Mouse (Mus musculus) myocyte (in vitro differentiated cells): ENCODE measurements at regions not wholly inside any gene's neighbourhood (a gene's known extent, or its start where the extent isn't known, plus 50 kb on each side); places are given as distances from the start of the nearest gene placed in this dataset.

ENCODE experiments used
- H3K27me3 ChIP-seq: one replicate; pipeline ENCODE4 v1.6.1; 2011; ENCODE audit not compliant: control insufficient read depth, insufficient read depth, insufficient read length
- H3K36me3 ChIP-seq: one replicate; pipeline ENCODE4 v1.6.1; 2011; ENCODE audit not compliant: control insufficient read depth, insufficient read depth
- H3K4me2 ChIP-seq: one replicate; pipeline ENCODE4 v1.6.1; 2011; ENCODE audit warnings: low read depth, control low read depth
- H3K4me3 ChIP-seq: one replicate; pipeline ENCODE4 v1.5.1; 2011; ENCODE audit warnings: mild to moderate bottlenecking, control low read depth, moderate library complexity
- H3K79me2 ChIP-seq: one replicate; pipeline ENCODE4 v1.6.1; 2011; ENCODE audit not compliant: control insufficient read depth, insufficient read depth
- H3ac ChIP-seq: one replicate; pipeline ENCODE4 v1.6.1; 2011; ENCODE audit not compliant: control insufficient read depth, insufficient read length
- E2F4 ChIP-seq: IDR thresholded peaks from one replicate; pipeline ENCODE4 v1.6.1; 2011; ENCODE audit warnings: mild to moderate bottlenecking, control low read depth, moderate library complexity; ENCODE audit not compliant: insufficient read depth
- MAX ChIP-seq: IDR thresholded peaks from one replicate; pipeline ENCODE4 v1.6.1; 2011; ENCODE audit warnings: low read depth, mild to moderate bottlenecking, control low read depth
- MYOD1 ChIP-seq, 3 experiments: IDR thresholded peaks; one replicate each; pipeline ENCODE4 v1.6.1; 2011; ENCODE audit warnings: control low read depth in 2 of 3, low read depth in 2 of 3, mild to moderate bottlenecking in 2 of 3, moderate library complexity in 1 of 3; ENCODE audit not compliant: insufficient read length in 2 of 3, control insufficient read depth in 1 of 3
- MYOG ChIP-seq, 3 experiments: IDR thresholded peaks; one replicate each; pipeline ENCODE4 v1.6.1; 2011; ENCODE audit warnings: control low read depth in 2 of 3, low read depth in 2 of 3, mild to moderate bottlenecking in 2 of 3; ENCODE audit not compliant: insufficient read length in 2 of 3, control insufficient read depth in 1 of 3, insufficient read depth in 1 of 3
- POLR2A ChIP-seq: IDR thresholded peaks from one replicate; pipeline ENCODE4 v1.6.1; 2011; ENCODE audit warnings: low read depth, mild to moderate bottlenecking, control low read depth, moderate library complexity; ENCODE audit not compliant: insufficient read length
- POLR2AphosphoS2 ChIP-seq: IDR thresholded peaks from one replicate; pipeline ENCODE4 v1.6.1; 2011; ENCODE audit warnings: low read depth, control low read depth; ENCODE audit not compliant: insufficient read length
- REST ChIP-seq: IDR thresholded peaks from one replicate; pipeline ENCODE4 v1.6.1; 2011; ENCODE audit warnings: mild to moderate bottlenecking, control low read depth, moderate library complexity; ENCODE audit not compliant: insufficient read depth, insufficient read length
- SRF ChIP-seq: IDR thresholded peaks from one replicate; pipeline ENCODE4 v1.6.1; 2011; ENCODE audit warnings: low read depth; ENCODE audit not compliant: control insufficient read depth, insufficient read length
- TCF12 ChIP-seq: IDR thresholded peaks from one replicate; pipeline ENCODE4 v1.6.1; 2011; ENCODE audit warnings: mild to moderate bottlenecking, control low read depth; ENCODE audit not compliant: poor library complexity, insufficient read depth, severe bottlenecking
- TCF3 ChIP-seq: IDR thresholded peaks from one replicate; pipeline ENCODE4 v1.6.1; 2011; ENCODE audit warnings: low read depth, control low read depth; ENCODE audit not compliant: insufficient read length
- USF1 ChIP-seq: IDR thresholded peaks from one replicate; pipeline ENCODE4 v1.6.1; 2011; ENCODE audit warnings: low read depth, mild to moderate bottlenecking, control low read depth, moderate library complexity

GRCm38 (mm10) chr12:109836521-109836920 lies 236.4 kb upstream of the Rtl1 start:
- H3K36me3 ChIP-seq = no peaks in the 10 kb centered on the region

GRCm38 (mm10) chr12:109839126-109839587 lies 239.0 kb upstream of the Rtl1 start:
- no peaks in the 10 kb centered on the region for H3K36me3 ChIP-seq
- no peak overlapping the region for H3K4me2 ChIP-seq
- H3K27me3 ChIP-seq = no peaks in the 10 kb centered on the region
- no peak overlapping the region for H3K4me3 ChIP-seq
- H3K79me2 ChIP-seq = no peaks in the 10 kb centered on the region
- H3ac ChIP-seq = no peak overlapping the region
- TF ChIP-seq SRF (no peak), MYOD1 (IDR thresholded peaks at IDR 0.05; ENCODE audit: control insufficient read depth in 1 of 3, insufficient read length in 2 of 3, low read depth in 2 of 3) (no peak)

More at GRCm38 (mm10) chr12:109836521-109836920, 236.4 kb upstream of the Rtl1 start:
- H3K4me3 ChIP-seq = no peak overlapping the region
- TF ChIP-seq MAX = no peak
- no peak for TF ChIP-seq MYOG (IDR thresholded peaks at IDR 0.05; ENCODE audit: control insufficient read depth in 1 of 3, insufficient read depth in 1 of 3, insufficient read length in 2 of 3, low read depth in 2 of 3)
- TF ChIP-seq MYOD1 (IDR thresholded peaks at IDR 0.05; ENCODE audit: control insufficient read depth in 1 of 3, insufficient read length in 2 of 3, low read depth in 2 of 3) = no peak
- no peak for TF ChIP-seq E2F4
- TF ChIP-seq POLR2A = no peak
- no peak for TF ChIP-seq USF1
- no peaks in the 10 kb centered on the region for H3K79me2 ChIP-seq
- peaks cover 4% of the 10 kb centered on the region for H3K27me3 ChIP-seq
- no peak overlapping the region for H3ac ChIP-seq
- H3K4me2 ChIP-seq = no peak overlapping the region

GRCm38 (mm10) chr12:109839946-109840524 lies 239.9 kb upstream of the Rtl1 start:
- no peak for TF ChIP-seq POLR2A
- no peak for TF ChIP-seq TCF12
- no peak for TF ChIP-seq TCF3
- no peak for TF ChIP-seq POLR2AphosphoS2
- TF ChIP-seq SRF = no peak
- TF ChIP-seq REST = no peak
- TF ChIP-seq MYOG (IDR thresholded peaks at IDR 0.05; ENCODE audit: control insufficient read depth in 1 of 3, insufficient read depth in 1 of 3, insufficient read length in 2 of 3, low read depth in 2 of 3) = no peak
- H3K4me3 ChIP-seq = no peak overlapping the region
- no peaks in the 10 kb centered on the region for H3K27me3 ChIP-seq
- no peaks in the 10 kb centered on the region for H3K36me3 ChIP-seq
- H3ac ChIP-seq = no peak overlapping the region
- H3K79me2 ChIP-seq = no peaks in the 10 kb centered on the region
- H3K4me2 ChIP-seq = no peak overlapping the region

GRCm38 (mm10) chr12:109844723-109845601 lies 244.8 kb upstream of the Rtl1 start:
- Histone ChIP-seq H3K4me2 (no peak overlapping the region), H3K79me2 (no peaks in the 10 kb centered on the region), H3K27me3 (no peaks in the 10 kb centered on the region), H3ac (no peak overlapping the region), H3K36me3 (no peaks in the 10 kb centered on the region), H3K4me3 (no peak overlapping the region)
- no peak for TF ChIP-seq REST

- no peak for TF ChIP-seq TCF12
- no peak for TF ChIP-seq MAX
- TF ChIP-seq SRF = no peak
- no peak for TF ChIP-seq TCF3
- no peak for TF ChIP-seq E2F4
- TF ChIP-seq REST = no peak
- TF ChIP-seq POLR2A = no peak
- TF ChIP-seq POLR2AphosphoS2 = no peak
- no peak overlapping the region for H3K4me3 ChIP-seq
- H3K79me2 ChIP-seq = no peaks in the 10 kb centered on the region
- no peak overlapping the region for H3K4me2 ChIP-seq
- H3K36me3 ChIP-seq = no peaks in the 10 kb centered on the region
- H3ac ChIP-seq = no peak overlapping the region
- no peaks in the 10 kb centered on the region for H3K27me3 ChIP-seq
These were observed 245.4 kb upstream of the Rtl1 start for GRCm38 (mm10) chr12:109845602-109845906.

- Histone ChIP-seq H3K79me2 (no peaks in the 10 kb centered on the region), H3K4me3 (no peak overlapping the region)
- no peak for TF ChIP-seq E2F4
- TF ChIP-seq POLR2AphosphoS2 = no peak
- no peak for TF ChIP-seq MYOG (IDR thresholded peaks at IDR 0.05; ENCODE audit: control insufficient read depth in 1 of 3, insufficient read depth in 1 of 3, insufficient read length in 2 of 3, low read depth in 2 of 3)
These were observed 256.2 kb upstream of the Rtl1 start for GRCm38 (mm10) chr12:109856336-109856735.

More at GRCm38 (mm10) chr12:109856336-109856735, 256.2 kb upstream of the Rtl1 start:
- H3K36me3 ChIP-seq = no peaks in the 10 kb centered on the region
- no peaks in the 10 kb centered on the region for H3K27me3 ChIP-seq
- no peak overlapping the region for H3ac ChIP-seq
- H3K4me2 ChIP-seq = no peak overlapping the region
